Mouse (Mus musculus): ENCODE results near the gene Chpf.

Gene Chpf

GRCm38 (mm10) chr1:75458789-75459684 is 20.1 kb downstream of the Chpf start:
- no peak for DNase-seq (ENCODE audit: low read depth in 1 of 2, low spot score in 2 of 2)

- no peak for DNase-seq (ENCODE audit: low read depth in 1 of 2, low spot score in 2 of 2)
Observed at GRCm38 (mm10) chr1:75458025-75458788, 20.9 kb downstream of the Chpf start.

- no peak for DNase-seq (ENCODE audit: low read depth in 1 of 2, low spot score in 2 of 2)
Observed at GRCm38 (mm10) chr1:75457710-75458024, 21.4 kb downstream of the Chpf start.

GRCm38 (mm10) chr1:75456746-75457564 is 22.2 kb downstream of the Chpf start:
- no peak for DNase-seq (ENCODE audit: low read depth in 1 of 2, low spot score in 2 of 2)

GRCm38 (mm10) chr1:75455948-75456347 is 23.2 kb downstream of the Chpf start:
- no peak for DNase-seq (ENCODE audit: low read depth in 1 of 2, low spot score in 2 of 2)

GRCm38 (mm10) chr1:75455433-75455832 is 23.7 kb downstream of the Chpf start:
- no peak for DNase-seq (ENCODE audit: low read depth in 1 of 2, low spot score in 2 of 2)

- DNase-seq (ENCODE audit: low read depth in 1 of 2, low spot score in 2 of 2) = no peak
Observed at GRCm38 (mm10) chr1:75451900-75452299, 27.2 kb downstream of the Chpf start.

GRCm38 (mm10) chr1:75450314-75451005 is 28.6 kb downstream of the Chpf start, which contains the start of gene Asic4:
Gene Asic4, plus strand, starts transcription at chr1:75450436.
- DNase-seq (ENCODE audit: low read depth in 1 of 2, low spot score in 2 of 2) = no peak

- no peak for DNase-seq (ENCODE audit: low read depth in 1 of 2, low spot score in 2 of 2)
Observed at GRCm38 (mm10) chr1:75449377-75450135, 29.6 kb downstream of the Chpf start.

GRCm38 (mm10) chr1:75448937-75449336 is 30.2 kb downstream of the Chpf start:
- DNase-seq (ENCODE audit: low read depth in 1 of 2, low spot score in 2 of 2) = no peak

- DNase-seq (ENCODE audit: low read depth in 1 of 2, low spot score in 2 of 2) = no peak
Observed at GRCm38 (mm10) chr1:75448052-75448431, 31.1 kb downstream of the Chpf start.

- no peak for DNase-seq (ENCODE audit: low read depth in 1 of 2, low spot score in 2 of 2)
Observed at GRCm38 (mm10) chr1:75447265-75448051, 31.6 kb downstream of the Chpf start.

GRCm38 (mm10) chr1:75446656-75447055 is 32.5 kb downstream of the Chpf start:
- no peak for DNase-seq (ENCODE audit: low read depth in 1 of 2, low spot score in 2 of 2)

GRCm38 (mm10) chr1:75445751-75446611 is 33.1 kb downstream of the Chpf start:
- DNase-seq (ENCODE audit: low read depth in 1 of 2, low spot score in 2 of 2) = peak in 1 of 2 experiments; percentile 39

- DNase-seq (ENCODE audit: low read depth in 1 of 2, low spot score in 2 of 2) = no peak
Observed at GRCm38 (mm10) chr1:75445141-75445701, 33.9 kb downstream of the Chpf start.

GRCm38 (mm10) chr1:75444208-75444607 is 34.9 kb downstream of the Chpf start:
- DNase-seq (ENCODE audit: low read depth in 1 of 2, low spot score in 2 of 2) = no peak

- DNase-seq (ENCODE audit: low read depth in 1 of 2, low spot score in 2 of 2) = no peak
Observed at GRCm38 (mm10) chr1:75443247-75444024, 35.7 kb downstream of the Chpf start.

All from monocyte, adult 2 months (primary cell).